Mouse (Mus musculus) erythroblast, embryonic 14.5 days (primary cell): ENCODE data around the gene Vmn1r44. TPM values are rescaled to one million over a fixed set of nuclear protein-coding genes. Genes with fewer than 3 reads are reported as not detected.

Experiments used
- H3K27me3 ChIP-seq: 2 replicates; pipeline ENCODE4 v1.6.1; 2012; ENCODE audit warnings: inconsistent platforms; ENCODE audit not compliant: control insufficient read depth
- H3K36me3 ChIP-seq: 2 replicates; pipeline ENCODE4 v1.6.1; 2012; ENCODE audit warnings: mild to moderate bottlenecking, inconsistent platforms; ENCODE audit not compliant: control insufficient read depth
- H3K4me1 ChIP-seq: 2 replicates; pipeline ENCODE4 v1.6.1; 2012; ENCODE audit warnings: inconsistent platforms; ENCODE audit not compliant: control insufficient read depth
- H3K4me3 ChIP-seq: replicated peaks from 2 replicates; pipeline ENCODE3; 2012; ENCODE audit warnings: moderate library complexity, mild to moderate bottlenecking, inconsistent platforms
- H3K9me3 ChIP-seq: 2 replicates; pipeline ENCODE4 v1.6.1; 2012; ENCODE audit warnings: low read length, inconsistent platforms, mixed read lengths; ENCODE audit not compliant: control insufficient read depth
- GATA1 ChIP-seq: IDR thresholded peaks from 2 replicates; pipeline ENCODE4 v1.6.1; 2012; ENCODE audit warnings: low read length, inconsistent platforms, mixed read lengths
- TAL1 ChIP-seq: IDR thresholded peaks from 3 replicates; pipeline ENCODE4 v1.6.1; 2012; ENCODE audit warnings: low read length, inconsistent platforms, mixed read lengths
- polyA plus RNA-seq: library from polyadenylated mRNA; stranded (reverse); fragments of >175 nt; gene quantifications from 2 replicates; pipeline ENCODE4 v1.2.3, GENCODE M21; 2012

Gene Vmn1r44
- polyA plus RNA-seq, 1 experiment = not detected

DNA sequence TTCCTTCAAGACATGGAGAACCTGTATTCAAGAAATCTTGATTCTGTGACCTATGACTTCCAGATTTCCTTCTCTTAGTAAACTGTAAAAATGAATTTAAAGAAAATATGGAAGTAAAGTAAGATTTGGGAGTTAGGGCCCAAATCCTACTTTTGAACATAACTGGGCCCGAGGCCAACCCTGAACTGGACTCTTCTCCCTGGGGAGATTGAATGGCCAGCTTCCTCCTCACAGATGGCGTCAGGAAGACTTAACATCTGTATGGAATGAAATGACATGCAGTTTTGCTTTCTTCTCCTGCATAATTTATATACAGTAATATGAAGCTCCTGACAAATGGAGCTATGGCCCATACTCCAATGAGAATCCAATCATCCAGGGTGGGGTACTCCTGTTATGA is 57.5 kb downstream of the Vmn1r44 start:
- H3K36me3 ChIP-seq = no peaks in the 10 kb centered on the region
- no peak for TF ChIP-seq TAL1
- TF ChIP-seq GATA1 = no peak
- H3K9me3 ChIP-seq = peaks cover 6% of the 10 kb centered on the region
- no peak overlapping the region for H3K4me3 ChIP-seq
- H3K4me1 ChIP-seq = no peaks in the 10 kb centered on the region
- no peaks in the 10 kb centered on the region for H3K27me3 ChIP-seq

Other genes with a start within 250 kb of the Vmn1r44 start
- gene Txnrd3, start 239.7 kb upstream of the Vmn1r44 start, polyA plus RNA-seq = not detected in 2 replicates
- gene Vmn1r40, start 176.1 kb upstream of the Vmn1r44 start, polyA plus RNA-seq = not detected in 2 replicates
- not detected in 2 replicates for gene Vmn1r41, start 142.9 kb upstream of the Vmn1r44 start, polyA plus RNA-seq
- gene Vmn1r42, start 7.2 kb upstream of the Vmn1r44 start, polyA plus RNA-seq = not detected in 2 replicates
- gene Vmn1r43, start 7.2 kb upstream of the Vmn1r44 start, polyA plus RNA-seq = under 0.01 TPM in 1 of 2 replicates, not detected in the other
- not detected in 2 replicates for gene Vmn1r45, start 56.9 kb downstream of the Vmn1r44 start, polyA plus RNA-seq
- gene Vmn1r46, start 85.7 kb downstream of the Vmn1r44 start, polyA plus RNA-seq = under 0.01 TPM in 1 of 2 replicates, not detected in the other
- 0.01 TPM in 1 of 2 replicates, not detected in the other for gene Vmn1r47, start 132.5 kb downstream of the Vmn1r44 start, polyA plus RNA-seq
- gene Vmn1r48, start 153.2 kb downstream of the Vmn1r44 start, polyA plus RNA-seq = not detected in 2 replicates
- 0.01 TPM in 1 of 2 replicates, not detected in the other for gene Vmn1r49, start 194.8 kb downstream of the Vmn1r44 start, polyA plus RNA-seq
- not detected in 2 replicates for gene Vmn1r50, start 217.8 kb downstream of the Vmn1r44 start, polyA plus RNA-seq
- gene Vmn1r51, start 238.9 kb downstream of the Vmn1r44 start, polyA plus RNA-seq = not detected in 2 replicates